Mouse (Mus musculus): ENCODE measurements at regions not wholly inside any gene's neighbourhood (a gene's known extent, or its start where the extent isn't known, plus 50 kb on each side); places are given as distances from the start of the nearest gene placed in this dataset.

DNA sequence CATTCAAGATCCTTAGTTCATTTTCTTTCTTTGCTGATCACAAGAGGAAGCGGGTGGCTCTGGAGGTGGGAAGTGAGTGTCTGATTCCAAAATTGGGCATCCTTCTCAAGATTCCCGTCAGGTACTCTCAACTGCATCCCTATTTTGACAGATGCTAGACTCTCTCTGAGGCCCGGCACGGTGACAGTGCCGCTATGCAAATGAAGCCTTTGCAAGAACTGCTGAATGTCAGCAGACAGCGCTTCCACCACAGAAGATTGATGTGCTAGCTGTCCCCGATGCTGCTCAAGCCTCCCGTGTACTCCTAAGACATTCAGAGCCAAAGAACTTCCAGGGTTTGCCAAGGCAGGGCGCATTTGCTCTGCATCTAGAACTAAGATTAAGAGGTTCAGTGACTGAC is 50.9 kb upstream of the Cpne4 start:
- Histone ChIP-seq H3K9me3 (no peaks in the 10 kb centered on the region), H3K4me1 (no peaks in the 10 kb centered on the region), H3K4me2 (replicated peaks) (no peak overlapping the region), H3K27ac (no peak overlapping the region), H3K27me3 (no peaks in the 10 kb centered on the region), H3K4me3 (no peak overlapping the region), H3K36me3 (no peaks in the 10 kb centered on the region), H3K9ac (no peak overlapping the region)
- no peak for ATAC-seq (ENCODE audit: insufficient number of reproducible peaks, insufficient read depth, low FRiP score, low TSS enrichment)
- 79% methylated on average over 9 of the region's 9 CpGs for WGBS

DNA sequence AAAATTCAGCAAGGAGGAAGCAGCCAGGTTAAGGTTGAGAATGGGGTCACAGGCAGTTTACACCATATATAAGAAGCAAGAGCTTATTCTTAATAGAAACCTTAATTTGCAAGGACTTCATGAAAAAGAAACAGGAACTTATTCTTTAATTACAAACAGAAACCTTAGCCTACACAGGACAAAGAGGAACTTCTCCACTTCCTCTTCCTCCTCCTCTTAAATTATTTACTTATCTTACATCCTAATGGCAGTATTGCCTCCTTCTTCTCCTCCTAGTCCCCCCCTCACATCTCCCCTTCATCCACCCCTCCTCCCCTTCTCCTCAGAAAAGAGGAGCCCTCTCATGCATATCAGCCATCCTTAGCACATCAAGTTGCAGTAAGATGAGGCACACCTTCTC is 56.4 kb upstream of the Cpne4 start:
- ATAC-seq (ENCODE audit: insufficient number of reproducible peaks, insufficient read depth, low FRiP score, low TSS enrichment): no peak
- H3K4me1 ChIP-seq: no peaks in the 10 kb centered on the region
- no peaks in the 10 kb centered on the region for H3K27me3 ChIP-seq
- H3K4me3 ChIP-seq: no peak overlapping the region
- no peaks in the 10 kb centered on the region for H3K9me3 ChIP-seq
- no peaks in the 10 kb centered on the region for H3K36me3 ChIP-seq
- no peak overlapping the region for H3K9ac ChIP-seq
- no peak overlapping the region for H3K27ac ChIP-seq
- no peak overlapping the region for H3K4me2 ChIP-seq (replicated peaks)

DNA sequence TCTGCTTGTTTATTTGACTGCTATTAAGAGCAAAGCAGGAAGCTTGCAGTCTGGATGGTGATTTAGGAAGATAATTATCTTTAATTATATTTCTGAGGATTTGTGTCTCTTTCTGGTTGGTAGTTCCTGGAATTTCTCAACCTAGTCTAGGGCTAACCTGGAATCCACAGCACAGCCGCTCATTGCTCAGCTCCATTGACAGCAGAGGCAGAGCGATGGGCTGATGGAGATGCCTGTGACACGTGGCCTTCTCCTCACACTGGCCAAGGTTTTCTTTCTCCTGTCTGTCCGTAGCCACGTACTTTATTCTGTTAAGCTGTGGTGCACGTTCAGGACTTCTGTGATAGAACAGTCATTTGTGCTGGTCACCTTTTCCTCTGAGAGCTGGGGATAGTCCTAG is 57.7 kb upstream of the Cpne4 start:
- H3K4me2 ChIP-seq (replicated peaks): no peak overlapping the region
- no peaks in the 10 kb centered on the region for H3K9me3 ChIP-seq
- no peak overlapping the region for H3K27ac ChIP-seq
- H3K4me3 ChIP-seq: no peak overlapping the region
- 72% methylated on average over 6 of the region's 6 CpGs for WGBS
- no peak overlapping the region for H3K9ac ChIP-seq
- ATAC-seq (ENCODE audit: insufficient number of reproducible peaks, insufficient read depth, low FRiP score, low TSS enrichment): no peak
- H3K4me1 ChIP-seq: no peaks in the 10 kb centered on the region
- H3K27me3 ChIP-seq: no peaks in the 10 kb centered on the region
- no peaks in the 10 kb centered on the region for H3K36me3 ChIP-seq

DNA sequence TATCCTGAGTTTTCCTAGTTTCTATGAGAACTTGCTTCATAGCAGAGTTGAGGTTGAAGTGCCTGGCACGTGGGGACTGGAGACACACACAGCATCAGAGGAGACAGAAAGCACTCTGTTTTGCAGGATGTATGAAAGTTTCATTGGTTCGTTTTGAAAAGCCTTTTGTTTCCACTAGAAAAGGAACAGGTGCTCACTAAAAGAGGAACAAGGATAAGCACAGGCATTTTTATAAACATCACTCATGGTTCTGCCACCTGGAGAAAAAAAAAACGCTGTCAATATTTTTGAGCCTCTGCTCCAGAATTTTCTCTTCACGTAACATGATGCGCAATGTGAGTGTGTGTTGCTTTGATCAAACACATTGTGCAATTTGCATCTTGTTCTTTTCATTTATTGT is 64.6 kb upstream of the Cpne4 start:
- no peaks in the 10 kb centered on the region for H3K36me3 ChIP-seq
- no peak for ATAC-seq (ENCODE audit: insufficient number of reproducible peaks, insufficient read depth, low FRiP score, low TSS enrichment)

DNA sequence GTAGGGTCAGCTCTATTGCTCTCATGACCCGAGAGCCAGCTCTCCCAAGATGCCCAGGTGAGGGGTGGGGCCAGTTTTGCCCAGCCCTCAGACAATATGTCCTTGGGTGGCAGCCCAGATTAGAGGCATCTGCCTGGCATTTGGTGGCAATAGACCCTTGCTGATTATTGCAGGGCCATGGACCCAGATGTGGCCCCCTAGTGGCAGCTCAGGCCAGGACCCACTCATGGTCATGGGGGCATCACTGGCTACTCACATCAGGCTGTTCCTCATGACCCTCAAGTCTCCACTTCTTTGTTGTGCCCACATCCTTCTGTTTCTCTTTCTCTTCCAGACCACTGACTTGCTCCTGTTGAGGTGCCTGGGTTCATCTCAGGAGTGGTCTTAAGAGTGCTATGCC is 66.4 kb upstream of the Cpne4 start:
- Histone ChIP-seq H3K4me2 (replicated peaks) (no peak overlapping the region), H3K27me3 (no peaks in the 10 kb centered on the region), H3K4me1 (no peaks in the 10 kb centered on the region), H3K4me3 (no peak overlapping the region), H3K36me3 (no peaks in the 10 kb centered on the region), H3K9ac (no peak overlapping the region), H3K27ac (no peak overlapping the region), H3K9me3 (no peaks in the 10 kb centered on the region)
- ATAC-seq (ENCODE audit: insufficient number of reproducible peaks, insufficient read depth, low FRiP score, low TSS enrichment): no peak
- 53% methylated on average over 1 of the region's 1 CpGs for WGBS

More for the DNA sequence above, 64.6 kb upstream of the Cpne4 start:
- H3K9ac ChIP-seq: no peak overlapping the region
- 74% methylated on average over 5 of the region's 5 CpGs for WGBS
- no peak overlapping the region for H3K27ac ChIP-seq
- H3K4me1 ChIP-seq: no peaks in the 10 kb centered on the region
- H3K27me3 ChIP-seq: no peaks in the 10 kb centered on the region
- no peaks in the 10 kb centered on the region for H3K9me3 ChIP-seq
- no peak overlapping the region for H3K4me3 ChIP-seq
- H3K4me2 ChIP-seq (replicated peaks): no peak overlapping the region

DNA sequence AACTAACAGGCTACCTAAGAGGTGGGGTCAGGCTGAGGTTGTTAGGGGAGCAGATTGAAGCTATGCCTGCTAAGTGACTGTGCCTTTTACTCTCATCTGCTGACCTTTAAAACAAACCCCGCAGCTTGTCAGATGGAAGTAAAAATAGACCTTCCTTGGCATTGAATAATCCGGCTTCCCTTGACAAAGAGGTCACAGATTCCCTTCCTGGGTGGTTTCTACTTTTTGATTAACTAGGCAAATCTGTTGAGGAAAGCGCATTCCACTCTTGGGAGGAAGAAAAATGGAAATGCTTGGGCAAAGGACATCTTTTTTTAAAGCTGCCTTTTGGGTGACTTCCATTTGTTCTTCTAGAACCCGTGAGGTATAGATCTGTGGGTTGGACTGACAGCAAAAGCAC is 72.3 kb upstream of the Cpne4 start:
- Histone ChIP-seq H3K27ac (no peak overlapping the region), H3K9me3 (no peaks in the 10 kb centered on the region), H3K4me1 (no peaks in the 10 kb centered on the region), H3K9ac (no peak overlapping the region), H3K4me2 (replicated peaks) (no peak overlapping the region), H3K27me3 (no peaks in the 10 kb centered on the region), H3K36me3 (no peaks in the 10 kb centered on the region), H3K4me3 (no peak overlapping the region)
- ATAC-seq (ENCODE audit: insufficient number of reproducible peaks, insufficient read depth, low FRiP score, low TSS enrichment): no peak
- 75% methylated on average over 4 of the region's 4 CpGs for WGBS

DNA sequence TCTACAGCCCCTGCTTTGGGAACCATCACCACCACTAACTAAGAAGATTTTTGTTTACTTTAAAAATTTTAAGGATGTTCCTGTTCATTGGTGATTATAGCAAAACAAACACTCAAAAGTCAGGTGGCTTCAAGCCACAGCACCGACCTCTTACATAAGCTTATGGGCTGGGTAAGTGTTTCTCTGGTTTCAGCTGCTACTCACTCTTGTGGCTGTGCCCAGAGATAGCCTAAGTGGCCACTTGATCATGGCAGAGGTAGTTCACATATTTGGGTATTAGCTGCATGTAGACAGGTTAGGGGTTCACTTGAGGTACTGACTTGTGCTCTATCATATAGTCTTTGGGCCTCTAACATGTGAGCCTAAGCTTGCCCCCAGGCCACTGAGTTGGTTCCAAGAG is 79.8 kb upstream of the Cpne4 start:
- no peaks in the 10 kb centered on the region for H3K9me3 ChIP-seq
- H3K36me3 ChIP-seq: no peaks in the 10 kb centered on the region
- no peak overlapping the region for H3K27ac ChIP-seq
- WGBS: 80% methylated on average over 1 of the region's 1 CpGs
- H3K27me3 ChIP-seq: no peaks in the 10 kb centered on the region
- H3K4me1 ChIP-seq: no peaks in the 10 kb centered on the region
- ATAC-seq (ENCODE audit: insufficient number of reproducible peaks, insufficient read depth, low FRiP score, low TSS enrichment): no peak
- no peak overlapping the region for H3K9ac ChIP-seq
- H3K4me3 ChIP-seq: no peak overlapping the region
- H3K4me2 ChIP-seq (replicated peaks): no peak overlapping the region

DNA sequence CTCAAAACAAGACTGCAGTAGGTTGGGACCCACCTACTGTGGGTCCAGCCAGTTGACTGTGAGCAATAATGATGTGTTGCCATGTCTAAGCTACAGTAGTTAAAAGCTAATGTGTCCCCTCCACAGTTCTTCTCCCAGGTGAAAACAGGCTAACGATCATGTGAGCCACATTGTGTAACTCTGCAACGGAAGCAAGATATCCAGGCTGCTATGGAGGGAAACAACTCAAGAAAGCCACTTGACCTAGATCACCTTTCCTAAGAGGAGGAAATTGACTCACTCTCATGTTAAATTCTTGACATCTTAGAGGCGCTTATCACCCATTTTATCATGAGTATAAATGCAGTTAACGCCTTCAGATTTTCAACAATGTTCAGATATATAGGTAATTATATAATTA is 83.4 kb upstream of the Cpne4 start:
- 84% methylated on average over 4 of the region's 4 CpGs for whole genome bisulfite sequencing
- no peak for ATAC-seq (ENCODE audit: insufficient number of reproducible peaks, insufficient read depth, low FRiP score, low TSS enrichment)
- Histone ChIP-seq H3K9me3 (no peaks in the 10 kb centered on the region), H3K27ac (no peak overlapping the region), H3K4me1 (no peaks in the 10 kb centered on the region), H3K4me2 (replicated peaks) (no peak overlapping the region), H3K4me3 (no peak overlapping the region), H3K9ac (no peak overlapping the region), H3K36me3 (no peaks in the 10 kb centered on the region), H3K27me3 (no peaks in the 10 kb centered on the region)

DNA sequence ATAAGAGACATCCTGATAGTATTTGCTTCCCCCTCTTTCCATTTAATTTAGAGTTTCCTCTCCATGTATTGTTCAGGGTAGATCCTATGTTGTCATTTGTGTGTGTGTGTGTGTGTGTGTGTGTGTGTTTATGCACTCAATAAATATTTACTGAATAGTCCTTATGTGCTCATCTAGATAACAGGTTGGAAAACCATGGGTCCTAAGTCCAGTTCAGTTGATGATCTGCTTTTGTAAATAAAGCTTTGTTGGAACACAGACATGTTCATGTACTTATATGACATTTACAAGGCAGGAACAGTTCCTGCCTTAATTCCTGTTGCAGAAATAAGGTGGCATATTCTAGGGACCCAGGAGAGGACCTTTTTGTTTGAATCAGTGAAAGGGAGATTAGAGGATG is 87.0 kb upstream of the Cpne4 start:
- H3K4me1 ChIP-seq: no peaks in the 10 kb centered on the region
- no peak overlapping the region for H3K4me2 ChIP-seq (replicated peaks)
- no peak overlapping the region for H3K9ac ChIP-seq
- H3K9me3 ChIP-seq: no peaks in the 10 kb centered on the region
- no peaks in the 10 kb centered on the region for H3K27me3 ChIP-seq
- H3K4me3 ChIP-seq: no peak overlapping the region
- H3K27ac ChIP-seq: no peak overlapping the region
- H3K36me3 ChIP-seq: no peaks in the 10 kb centered on the region
- no peak for ATAC-seq (ENCODE audit: insufficient number of reproducible peaks, insufficient read depth, low FRiP score, low TSS enrichment)

DNA sequence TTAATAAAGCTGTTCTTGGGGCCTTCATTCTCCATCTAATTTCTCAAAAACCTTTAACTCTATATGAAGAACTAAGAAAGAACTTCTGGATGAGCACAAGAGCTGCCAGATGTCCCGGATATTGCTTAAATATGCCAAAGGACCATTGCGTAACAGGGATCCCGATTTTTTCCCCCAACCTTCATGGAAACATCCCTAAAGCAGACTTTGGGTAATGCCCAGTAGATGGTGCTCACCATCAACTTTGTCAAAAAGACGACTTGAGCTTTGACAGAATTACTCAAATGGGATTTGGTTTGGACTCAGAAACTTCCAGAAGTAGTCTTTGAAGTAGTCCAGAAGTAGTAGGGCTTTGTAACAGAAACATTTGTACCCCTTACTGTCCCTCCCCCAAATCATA is 89.5 kb upstream of the Cpne4 start:
- WGBS: 35% methylated on average over 4 of the region's 4 CpGs
- Histone ChIP-seq H3K27me3 (no peaks in the 10 kb centered on the region), H3K4me1 (no peaks in the 10 kb centered on the region), H3K9me3 (no peaks in the 10 kb centered on the region), H3K4me3 (no peak overlapping the region), H3K9ac (no peak overlapping the region), H3K27ac (no peak overlapping the region), H3K4me2 (replicated peaks) (no peak overlapping the region), H3K36me3 (no peaks in the 10 kb centered on the region)
- no peak for ATAC-seq (ENCODE audit: insufficient number of reproducible peaks, insufficient read depth, low FRiP score, low TSS enrichment)

DNA sequence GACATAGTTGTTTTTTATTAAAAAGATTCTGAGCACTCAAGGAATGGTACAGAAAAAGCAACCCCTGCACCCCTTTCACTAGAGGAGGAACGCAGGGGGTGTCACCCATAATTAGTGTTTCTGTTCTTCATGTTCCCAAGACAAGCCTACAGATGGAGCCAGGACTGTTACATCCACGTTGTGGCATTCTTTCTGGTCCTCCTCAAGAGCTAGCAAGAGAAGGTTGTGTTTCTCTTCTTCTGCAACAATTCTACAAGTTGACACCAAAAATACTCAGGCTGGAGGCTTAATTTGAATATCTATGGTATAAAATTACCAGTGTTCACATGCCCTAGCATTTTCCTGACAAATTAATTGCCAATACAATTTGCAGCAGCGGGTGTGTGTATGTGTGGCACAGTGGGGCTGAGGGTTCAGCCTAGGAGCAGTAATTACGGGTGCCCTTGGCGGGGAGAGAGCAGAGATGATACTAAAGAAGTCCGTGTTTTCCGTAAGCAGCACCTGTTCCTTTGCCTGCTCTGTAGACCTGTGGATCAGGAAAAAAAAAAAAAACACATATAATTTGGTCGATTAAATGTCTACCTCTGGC is 98.4 kb upstream of the Cpne4 start:
- H3K27me3 ChIP-seq: no peaks in the 10 kb centered on the region
- no peak for ATAC-seq (ENCODE audit: insufficient number of reproducible peaks, insufficient read depth, low FRiP score, low TSS enrichment)
- no peaks in the 10 kb centered on the region for H3K4me1 ChIP-seq
- no peak overlapping the region for H3K4me3 ChIP-seq
- no peaks in the 10 kb centered on the region for H3K36me3 ChIP-seq
- H3K9ac ChIP-seq: no peak overlapping the region
- H3K4me2 ChIP-seq (replicated peaks): no peak overlapping the region
- no peaks in the 10 kb centered on the region for H3K9me3 ChIP-seq
- WGBS: 67% methylated on average over 8 of the region's 8 CpGs
- no peak overlapping the region for H3K27ac ChIP-seq

DNA sequence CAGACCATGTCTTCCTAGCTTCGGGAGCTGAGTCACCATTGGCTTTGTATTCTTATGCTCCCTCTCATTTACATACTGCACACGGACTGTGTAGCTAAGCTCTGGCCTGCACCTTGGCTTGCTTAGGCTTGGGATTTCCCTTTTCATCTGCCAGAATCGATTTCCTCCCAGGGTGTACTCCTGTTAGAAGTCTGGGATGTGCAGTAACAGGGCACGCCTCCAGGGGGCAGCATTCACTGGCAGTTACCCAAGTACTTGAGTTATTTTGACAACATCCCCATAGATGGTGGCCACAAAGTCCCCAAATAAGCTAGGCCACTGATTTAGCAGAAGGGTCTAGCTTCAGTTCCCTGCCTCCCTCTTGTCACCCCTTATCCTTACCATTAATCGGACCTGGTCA is 102.2 kb upstream of the Cpne4 start:
- no peak overlapping the region for H3K9ac ChIP-seq
- ATAC-seq (ENCODE audit: insufficient number of reproducible peaks, insufficient read depth, low FRiP score, low TSS enrichment): no peak
- no peak overlapping the region for H3K4me2 ChIP-seq (replicated peaks)
- 51% methylated on average over 5 of the region's 5 CpGs for WGBS
- no peak overlapping the region for H3K27ac ChIP-seq
- no peaks in the 10 kb centered on the region for H3K4me1 ChIP-seq
- H3K27me3 ChIP-seq: no peaks in the 10 kb centered on the region
- no peaks in the 10 kb centered on the region for H3K9me3 ChIP-seq
- no peaks in the 10 kb centered on the region for H3K36me3 ChIP-seq
- H3K4me3 ChIP-seq: no peak overlapping the region

DNA sequence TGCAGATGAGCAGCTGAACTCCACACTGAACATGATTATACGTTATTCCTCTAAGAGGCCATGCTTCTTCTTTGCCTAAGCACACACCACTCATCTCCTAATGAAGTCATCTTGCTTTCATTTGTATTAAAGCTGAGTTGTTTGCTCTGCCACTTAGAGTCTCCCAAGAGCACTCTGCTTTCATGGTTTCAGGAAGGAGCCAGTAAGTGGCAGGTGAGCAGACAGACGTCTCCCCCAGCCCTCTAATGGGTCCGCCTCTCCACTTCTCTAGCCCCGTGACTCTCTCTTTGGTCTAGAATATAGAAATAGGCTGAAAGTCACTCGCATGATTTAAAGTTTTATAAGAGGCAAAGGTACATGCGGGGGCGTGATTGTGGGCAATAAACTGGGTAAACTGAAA is 103.8 kb upstream of the Cpne4 start:
- H3K9me3 ChIP-seq: no peaks in the 10 kb centered on the region
- H3K36me3 ChIP-seq: no peaks in the 10 kb centered on the region
- no peak overlapping the region for H3K4me3 ChIP-seq
- no peak for ATAC-seq (ENCODE audit: insufficient number of reproducible peaks, insufficient read depth, low FRiP score, low TSS enrichment)
- no peaks in the 10 kb centered on the region for H3K4me1 ChIP-seq
- H3K27ac ChIP-seq: no peak overlapping the region
- WGBS: 71% methylated on average over 7 of the region's 7 CpGs
- no peaks in the 10 kb centered on the region for H3K27me3 ChIP-seq
- no peak overlapping the region for H3K4me2 ChIP-seq (replicated peaks)
- no peak overlapping the region for H3K9ac ChIP-seq

All from embryonic facial prominence, embryonic 12.5 days (tissue).